Mouse (Mus musculus) urinary bladder, postnatal 14 days (tissue): ENCODE data around the gene Dact2.

Experiments
- DNase-seq: peaks from one replicate; pipeline ENCODE4 v3.0.0; 2021; ENCODE audit warnings: low spot score

Gene Dact2

DNA sequence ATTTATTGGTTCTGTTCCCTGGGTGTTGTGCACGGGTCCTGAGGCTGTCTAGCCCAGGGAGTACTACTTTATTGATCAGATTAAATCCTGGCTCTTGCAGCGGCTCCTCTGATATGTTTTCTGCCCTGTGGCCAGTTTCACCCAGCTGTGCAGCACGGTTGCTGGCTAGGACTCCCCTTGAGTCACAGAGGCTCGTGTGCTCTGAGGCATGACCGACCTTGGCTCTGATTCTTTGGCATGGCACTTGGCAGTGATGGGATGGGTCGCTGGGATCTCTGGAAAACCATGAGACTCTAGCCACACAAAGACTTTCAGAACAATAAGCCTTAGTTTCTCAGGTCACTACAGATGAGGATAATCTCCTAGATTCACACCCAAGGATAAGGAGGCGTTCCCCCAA is 8.7 kb upstream of the Dact2 start:
- DNase-seq, result no peak

DNA sequence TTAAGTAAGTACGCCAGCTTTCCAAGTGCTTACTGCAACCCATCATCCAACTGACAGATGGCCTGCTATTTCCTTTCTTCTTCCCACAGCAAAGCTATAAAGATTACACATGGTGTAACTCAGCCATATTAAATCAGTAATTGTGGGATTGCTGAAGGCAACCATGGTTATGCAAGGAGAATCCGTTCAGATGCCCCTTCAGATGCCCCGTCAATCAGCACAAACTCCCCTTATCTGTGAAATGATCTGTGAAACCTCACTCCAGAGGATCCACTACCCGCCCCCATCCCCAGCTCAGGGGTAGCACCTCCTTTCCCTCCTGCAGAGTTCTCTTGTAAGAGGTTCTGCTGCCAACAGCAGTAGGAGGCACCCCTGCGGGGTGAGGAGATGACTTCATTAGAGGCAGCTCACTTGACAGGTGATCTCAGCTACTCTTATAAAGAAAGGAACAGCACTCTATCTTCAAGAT is 3.0 kb upstream of the Dact2 start:
- no peak for DNase-seq

GRCm38 (mm10) chr17:14206062-14206461 is 2.0 kb upstream of the Dact2 start:
- DNase-seq, result peak; percentile 77

DNA sequence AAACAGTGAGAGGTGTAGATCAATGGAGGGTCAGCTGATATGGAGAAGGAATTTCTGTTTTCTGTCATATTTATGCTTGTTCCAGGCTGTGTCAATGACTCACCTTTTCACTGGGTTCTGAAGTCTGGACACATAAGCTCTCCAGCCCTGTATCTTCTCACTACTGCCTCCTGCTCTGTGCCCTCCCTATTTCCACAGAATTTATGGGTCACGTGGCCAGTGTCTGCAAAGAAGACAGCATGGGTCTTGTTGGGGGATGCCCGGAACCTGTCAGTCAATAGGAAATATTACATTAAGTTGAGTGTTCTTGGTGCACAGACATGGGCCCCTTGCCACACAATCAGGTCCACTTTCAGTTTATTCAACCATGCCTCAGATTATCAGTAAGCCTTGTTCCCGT is 1.1 kb upstream of the Dact2 start:
- DNase-seq, result no peak

GRCm38 (mm10) chr17:14203121-14203941 is 773 bp downstream of the Dact2 start:
- DNase-seq, result peak; percentile 60

DNA sequence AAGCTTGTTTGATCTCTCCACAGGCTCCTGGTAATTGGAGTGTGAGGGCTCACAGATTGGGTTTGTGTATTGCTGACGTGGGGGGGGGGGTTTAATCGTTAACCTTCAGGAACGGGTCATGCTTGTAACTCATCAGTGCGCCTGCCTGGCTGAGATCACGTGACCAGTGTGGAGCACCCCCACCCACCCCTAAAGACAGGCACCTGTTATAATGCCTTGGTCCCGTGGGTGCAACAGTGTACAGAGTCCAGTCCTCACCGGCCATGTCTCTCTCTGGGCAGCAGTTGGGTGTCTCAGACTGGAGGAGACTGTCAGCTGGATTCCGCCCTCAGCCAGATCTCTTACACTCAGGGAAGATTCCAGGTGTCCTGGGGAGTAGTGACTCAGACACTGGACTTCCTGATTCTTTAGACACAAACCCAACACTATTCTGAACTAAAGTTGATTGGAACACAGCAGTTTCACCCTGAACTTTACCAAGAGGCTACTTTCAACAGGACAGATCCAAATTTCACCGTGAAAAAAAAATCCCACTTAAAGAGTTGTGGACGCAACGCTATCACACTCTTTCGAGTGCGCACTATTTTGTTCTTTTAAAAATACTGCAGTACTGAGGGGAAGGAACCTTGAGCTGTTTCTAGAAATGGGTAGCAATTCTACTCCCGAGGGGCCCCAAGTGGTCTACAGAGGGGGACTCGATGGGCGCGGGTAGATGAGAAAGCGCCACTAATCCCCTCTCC is 1.6 kb downstream of the Dact2 start:
- no peak for DNase-seq

GRCm38 (mm10) chr17:14201281-14201787 is 2.8 kb downstream of the Dact2 start:
- no peak for DNase-seq

GRCm38 (mm10) chr17:14200206-14200605 is 3.9 kb downstream of the Dact2 start:
- DNase-seq, result no peak

DNA sequence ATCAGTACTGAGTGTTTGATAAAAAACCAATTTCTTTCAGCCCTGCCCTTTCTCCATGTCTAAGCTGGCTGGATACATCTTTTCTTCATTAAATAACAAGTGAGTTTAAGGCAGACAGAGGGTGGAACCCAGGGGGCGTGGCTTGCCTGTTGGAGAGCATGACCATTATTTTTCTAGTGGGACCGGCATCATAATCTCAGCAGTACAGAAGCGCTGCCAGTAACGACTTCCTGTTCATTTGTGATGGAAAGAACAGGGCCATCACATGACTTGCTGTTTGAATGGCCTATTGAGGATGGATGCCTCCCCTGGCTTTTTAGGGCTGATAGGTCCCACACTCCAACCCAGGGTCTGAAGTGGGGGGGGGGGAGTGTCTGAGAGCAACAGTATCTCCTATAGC is 4.5 kb downstream of the Dact2 start:
- DNase-seq, result no peak

GRCm38 (mm10) chr17:14192924-14193323 is 11.2 kb downstream of the Dact2 start:
- no peak for DNase-seq

- DNase-seq, result no peak
Observed at GRCm38 (mm10) chr17:14192432-14192831, 11.7 kb downstream of the Dact2 start.

DNA sequence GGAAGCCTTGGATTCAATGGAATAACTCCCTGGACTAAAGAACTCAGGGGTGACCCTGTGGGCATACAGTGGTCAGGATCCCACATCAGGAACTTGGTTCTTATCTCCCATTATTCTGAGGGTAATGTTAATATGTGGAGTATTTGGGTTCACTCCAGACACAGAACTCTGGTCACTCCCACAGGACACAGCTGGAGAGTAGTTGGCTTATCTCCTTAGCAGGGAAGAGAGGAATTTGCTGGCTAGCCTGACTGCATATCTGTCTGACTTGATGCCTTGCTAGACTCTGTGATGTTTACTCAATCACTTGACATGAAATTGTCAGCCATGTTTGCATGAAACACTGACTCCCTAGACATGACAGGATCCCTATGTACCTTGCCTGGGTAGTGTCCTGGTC is 15.6 kb downstream of the Dact2 start:
- DNase-seq, result no peak

- no peak for DNase-seq
Observed at GRCm38 (mm10) chr17:14187096-14187495, 17.0 kb downstream of the Dact2 start.

- no peak for DNase-seq
Observed at GRCm38 (mm10) chr17:14186176-14186575, 17.9 kb downstream of the Dact2 start.

DNA sequence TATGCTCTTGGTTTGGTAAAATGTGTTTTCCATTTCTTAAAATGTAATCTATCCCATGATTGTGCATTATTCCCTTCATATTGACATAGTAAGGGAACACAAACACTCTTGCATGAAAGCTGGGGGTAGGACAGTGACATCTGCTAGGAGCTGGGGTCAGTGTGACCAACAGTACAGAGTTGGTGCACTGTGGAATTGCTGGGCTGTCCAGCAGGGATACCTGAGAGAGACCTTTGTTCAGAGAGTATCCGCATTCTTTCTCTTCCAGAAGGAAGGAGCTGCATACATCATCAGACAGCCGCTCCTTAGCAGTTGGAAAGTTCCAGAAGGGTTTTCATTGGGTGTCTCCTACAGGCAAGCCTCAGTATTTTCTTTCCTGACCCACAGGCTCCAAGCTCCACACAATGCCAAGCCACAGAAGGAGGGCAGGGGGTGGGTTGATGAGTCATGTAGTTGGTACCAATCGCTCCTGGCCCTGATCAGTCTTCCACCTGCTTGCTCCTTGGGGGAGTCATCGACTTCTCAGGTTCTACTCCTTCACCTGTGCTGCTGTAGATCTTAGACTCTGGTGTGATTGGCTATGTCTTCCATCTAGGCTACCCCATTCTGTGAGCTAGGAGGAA is 19.8 kb downstream of the Dact2 start:
- DNase-seq, result no peak

DNA sequence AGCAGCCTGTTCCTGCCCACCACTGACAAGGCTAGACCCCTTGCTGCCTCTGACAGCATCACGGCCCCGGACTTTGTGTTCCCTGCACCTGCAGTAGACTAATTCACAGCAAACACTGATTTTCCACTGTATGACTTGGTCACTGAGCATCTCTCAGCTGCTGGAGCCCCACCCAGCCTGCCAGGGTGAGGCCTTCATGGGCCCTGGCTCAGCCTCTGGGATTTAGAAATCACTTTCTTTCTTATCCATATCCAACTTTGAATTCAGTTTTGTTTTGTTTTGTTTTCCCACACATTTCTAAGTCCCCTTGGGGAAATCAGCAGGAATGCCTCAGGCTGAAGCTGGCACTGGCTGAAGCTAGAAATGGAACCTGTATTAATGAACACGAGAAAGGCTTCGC is 20.4 kb downstream of the Dact2 start:
- DNase-seq, result no peak

GRCm38 (mm10) chr17:14182860-14183259 is 21.2 kb downstream of the Dact2 start:
- no peak for DNase-seq

GRCm38 (mm10) chr17:14178911-14179310 is 25.2 kb downstream of the Dact2 start:
- no peak for DNase-seq

DNA sequence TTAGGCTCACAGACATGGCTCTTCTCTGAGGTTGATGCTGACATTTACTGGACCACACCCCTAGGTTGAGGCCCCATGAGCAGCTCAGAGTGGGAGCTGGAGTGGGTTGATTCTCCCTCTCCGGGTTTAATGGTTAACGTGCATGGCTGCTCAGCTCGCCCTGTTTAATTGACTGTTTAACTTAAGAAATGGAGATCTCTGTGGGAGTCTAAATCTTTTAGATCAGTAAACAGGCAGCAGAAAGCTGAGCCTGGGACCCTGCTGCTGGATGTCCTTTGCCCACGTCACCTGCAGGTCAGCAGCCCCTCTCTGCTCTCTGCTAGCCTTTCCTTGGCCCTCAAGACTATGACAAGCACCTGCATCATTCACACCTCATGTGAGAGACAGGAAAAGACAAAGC is 25.6 kb downstream of the Dact2 start:
- DNase-seq, result no peak

DNA sequence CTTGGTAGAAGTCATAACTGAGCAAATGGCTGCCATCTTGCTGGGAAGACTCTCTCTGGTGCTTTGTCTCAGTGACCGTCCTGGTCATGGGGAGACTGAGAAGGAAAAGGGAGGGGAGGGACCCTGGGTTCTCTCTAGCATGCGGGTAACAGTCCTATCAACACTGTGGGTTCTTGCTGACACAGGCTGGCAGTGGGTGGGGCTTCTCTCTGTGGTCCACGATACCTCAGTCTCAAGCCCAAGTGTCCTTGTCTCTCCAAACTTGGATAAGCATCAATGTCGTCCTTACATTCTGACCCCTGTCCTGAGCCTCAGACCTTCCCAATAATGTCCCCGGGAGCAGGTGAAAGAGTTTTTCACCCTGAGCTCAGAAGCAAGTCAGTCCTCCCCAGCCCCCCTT is 26.1 kb downstream of the Dact2 start:
- DNase-seq, result no peak

GRCm38 (mm10) chr17:14177018-14177417 is 27.1 kb downstream of the Dact2 start:
- DNase-seq, result no peak

- DNase-seq, result no peak
Observed at GRCm38 (mm10) chr17:14175704-14176103, 28.4 kb downstream of the Dact2 start.

DNA sequence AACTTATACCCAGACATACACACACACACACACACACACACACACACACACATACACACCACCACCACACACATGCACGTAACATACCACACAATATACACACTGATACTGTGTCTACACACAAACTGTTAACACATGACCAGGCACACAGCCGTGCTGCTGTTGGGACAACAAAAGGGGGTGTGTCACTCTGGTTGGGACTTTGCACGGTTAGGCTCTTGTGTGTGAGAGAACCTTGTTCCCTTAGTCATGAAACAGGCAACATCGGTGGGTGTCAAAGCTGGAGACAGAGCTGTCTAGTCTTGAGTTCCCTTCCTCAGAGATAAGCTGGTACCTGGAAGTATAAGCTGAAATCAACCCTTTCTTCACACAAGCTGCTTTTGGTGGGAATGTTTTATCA is 29.1 kb downstream of the Dact2 start:
- no peak for DNase-seq
